Mouse (Mus musculus) liver, embryonic 15.5 days (tissue): Measurements from ENCODE around the gene Phactr1. TPM values are rescaled to one million over a fixed set of nuclear protein-coding genes. Genes with fewer than 3 reads are reported as not detected.

Source experiments
- ATAC-seq: fragments of 200-750 bp; cut with Nextera tagmentation; 2 replicates; pipeline ENCODE4 v1.8.0; 2017; ENCODE audit warnings: moderate number of reproducible peaks, mild to moderate bottlenecking, moderate library complexity; ENCODE audit not compliant: insufficient read depth
- H3K27ac ChIP-seq: fragments of 300-500 bp; sonication (generic); replicated peaks from 2 replicates; pipeline ENCODE4 v1.5.1; 2015; ENCODE audit warnings: mild to moderate bottlenecking, inconsistent platforms
- H3K27me3 ChIP-seq: fragments of 300-500 bp; sonication (generic); 2 replicates; pipeline ENCODE4 v1.6.1; 2015; ENCODE audit warnings: mild to moderate bottlenecking, inconsistent platforms
- H3K36me3 ChIP-seq: fragments of 300-500 bp; sonication (generic); replicated peaks from 2 replicates; pipeline ENCODE4 v1.6.1; 2015; ENCODE audit warnings: moderate library complexity, mild to moderate bottlenecking, inconsistent platforms
- H3K4me1 ChIP-seq: fragments of 300-500 bp; sonication (generic); replicated peaks from 2 replicates; pipeline ENCODE4 v1.6.1; 2015; ENCODE audit warnings: inconsistent platforms
- H3K4me2 ChIP-seq: fragments of 300-500 bp; sonication (generic); 2 replicates; pipeline ENCODE4 v1.6.1; 2015; ENCODE audit warnings: moderate library complexity, mild to moderate bottlenecking, inconsistent platforms
- H3K4me3 ChIP-seq: fragments of 300-500 bp; sonication (generic); replicated peaks from 2 replicates; pipeline ENCODE4 v1.5.1; 2015; ENCODE audit warnings: mild to moderate bottlenecking, inconsistent platforms
- H3K9ac ChIP-seq: fragments of 300-500 bp; sonication (generic); 2 replicates; pipeline ENCODE4 v1.6.1; 2015; ENCODE audit warnings: moderate library complexity, mild to moderate bottlenecking, inconsistent platforms
- H3K9me3 ChIP-seq: fragments of 300-500 bp; sonication (generic); replicated peaks from 2 replicates; pipeline ENCODE4 v1.6.1; 2016; ENCODE audit warnings: inconsistent platforms
- WGBS: fragments of 180-500 bp; shearing (Covaris S2); methylation state at CpG from one replicate; pipeline ENCODE4 v1.1.7; 2015; ENCODE audit warnings: mixed read lengths; ENCODE audit not compliant: insufficient replicate concordance; 5-methylcytosine and 5-hydroxymethylcytosine counted together
- polyA plus RNA-seq: library from polyadenylated mRNA; unstranded; fragments of >200 nt; fragmentation: Nextera tagmentation; extraction: Ambion mirVana; gene quantifications from 2 replicates; pipeline ENCODE4 v1.2.1, GENCODE M21; 2015

Phactr1 gene
- 0.29 and 0.82 TPM in 2 replicates for polyA plus RNA-seq

GRCm38 (mm10) chr13:42680391-42680994 lies at the start of gene Phactr1:
Phactr1 (plus strand) TSS chr13:42680623.
- Histone ChIP-seq H3K9me3 (no peaks in the 10 kb centered on the region), H3K4me2 (no peak within 1 kb of the TSS), H3K4me3 (no peak within 1 kb of the TSS), H3K9ac (no peak within 1 kb of the TSS), H3K4me1 (no peaks in the 10 kb centered on the region), H3K27me3 (no peaks in the 10 kb centered on the region), H3K27ac (no peak within 1 kb of the TSS), H3K36me3 (no peaks in the 10 kb centered on the region)
- 24% methylated on average over 11 of the region's 11 CpGs for WGBS
- ATAC-seq: no peak

- Histone ChIP-seq H3K27ac (no peak overlapping the region), H3K9ac (no peak overlapping the region), H3K36me3 (no peaks in the 10 kb centered on the region), H3K9me3 (no peaks in the 10 kb centered on the region), H3K27me3 (no peaks in the 10 kb centered on the region), H3K4me1 (no peaks in the 10 kb centered on the region), H3K4me2 (no peak overlapping the region), H3K4me3 (no peak overlapping the region)
- no peak for ATAC-seq
- WGBS: 57% methylated on average over 2 of the region's 2 CpGs
Measured at GRCm38 (mm10) chr13:42634908-42635307, 45.5 kb upstream of the Phactr1 start.

DNA sequence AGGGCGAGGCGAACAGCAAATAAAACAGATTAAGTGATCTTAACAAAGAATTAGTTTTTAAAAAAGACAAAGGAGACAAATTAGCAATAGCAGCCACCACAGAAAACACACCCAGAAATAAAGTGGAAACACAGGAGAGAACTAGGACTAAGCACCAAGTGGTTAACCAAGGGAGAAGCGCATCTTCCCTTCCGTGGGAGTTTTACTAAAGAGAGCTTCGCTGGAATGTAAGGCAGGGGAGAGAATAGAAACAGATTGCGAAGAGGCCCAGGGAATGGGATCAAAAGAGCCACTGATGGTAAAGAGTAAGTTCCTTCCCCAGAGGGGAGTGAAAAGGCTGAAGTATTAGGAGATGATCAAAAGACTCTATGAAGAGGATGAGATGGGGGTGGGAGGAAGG lies 30.2 kb upstream of the Phactr1 start:
- WGBS: 61% methylated on average over 6 of the region's 6 CpGs
- Histone ChIP-seq H3K27me3 (no peaks in the 10 kb centered on the region), H3K4me2 (no peak overlapping the region), H3K9me3 (no peaks in the 10 kb centered on the region), H3K4me3 (no peak overlapping the region), H3K9ac (no peak overlapping the region), H3K4me1 (no peaks in the 10 kb centered on the region), H3K36me3 (no peaks in the 10 kb centered on the region), H3K27ac (no peak overlapping the region)
- no peak for ATAC-seq

- Histone ChIP-seq H3K36me3 (no peaks in the 10 kb centered on the region), H3K9me3 (no peaks in the 10 kb centered on the region), H3K4me2 (no peak overlapping the region), H3K27ac (no peak overlapping the region), H3K4me3 (no peak overlapping the region), H3K27me3 (no peaks in the 10 kb centered on the region), H3K4me1 (no peaks in the 10 kb centered on the region), H3K9ac (no peak overlapping the region)
- ATAC-seq: no peak
- WGBS: 63% methylated on average over 7 of the region's 7 CpGs
Measured at GRCm38 (mm10) chr13:42656643-42657315, 23.6 kb upstream of the Phactr1 start.

DNA sequence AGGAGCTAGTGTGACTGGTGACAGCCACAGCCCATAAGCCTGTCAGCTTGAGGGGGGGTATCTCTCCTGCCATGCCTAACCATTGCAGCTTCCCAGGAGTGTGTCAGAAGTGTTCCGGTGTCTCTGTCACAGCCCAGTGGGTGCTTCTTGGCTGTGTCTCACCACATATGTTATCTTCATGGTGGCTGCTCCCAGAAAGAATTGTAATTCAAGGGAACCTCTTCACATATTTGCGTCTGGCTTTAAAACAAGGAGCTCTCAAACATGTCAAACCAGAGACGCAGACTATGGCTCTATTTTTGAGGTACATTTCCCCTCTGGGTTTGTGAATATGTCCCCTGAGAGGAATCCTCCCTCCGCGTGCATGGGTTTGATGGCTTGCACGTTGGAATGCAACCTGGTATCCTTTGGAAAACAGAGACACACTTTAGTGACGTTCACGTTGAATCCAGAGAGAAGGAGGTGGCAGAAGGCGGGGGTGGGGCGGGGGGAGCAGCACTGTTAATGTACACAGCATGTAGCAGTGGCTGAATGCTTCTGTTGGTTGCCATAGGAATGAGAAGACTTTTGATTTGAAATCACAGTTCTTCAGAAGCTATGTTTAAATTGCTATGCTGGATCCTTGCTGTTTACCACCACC lies 8.7 kb upstream of the Phactr1 start:
- Histone ChIP-seq H3K4me2 (no peak overlapping the region), H3K9ac (no peak overlapping the region), H3K27me3 (no peaks in the 10 kb centered on the region), H3K27ac (no peak overlapping the region), H3K9me3 (no peaks in the 10 kb centered on the region), H3K4me1 (no peaks in the 10 kb centered on the region), H3K36me3 (no peaks in the 10 kb centered on the region), H3K4me3 (no peak overlapping the region)
- no peak for ATAC-seq
- WGBS: 62% methylated on average over 10 of the region's 10 CpGs

GRCm38 (mm10) chr13:42681299-42681698 lies 876 bp downstream of the Phactr1 start:
- H3K4me1 ChIP-seq: no peaks in the 10 kb centered on the region
- no peak overlapping the region for H3K27ac ChIP-seq
- H3K9me3 ChIP-seq: no peaks in the 10 kb centered on the region
- H3K36me3 ChIP-seq: no peaks in the 10 kb centered on the region
- 71% methylated on average over 9 of the region's 9 CpGs for WGBS
- H3K4me2 ChIP-seq: no peak overlapping the region
- ATAC-seq: no peak
- H3K9ac ChIP-seq: no peak overlapping the region
- no peaks in the 10 kb centered on the region for H3K27me3 ChIP-seq
- no peak overlapping the region for H3K4me3 ChIP-seq

GRCm38 (mm10) chr13:42684181-42684580 lies 3.8 kb downstream of the Phactr1 start:
- Histone ChIP-seq H3K27ac (no peak overlapping the region), H3K4me2 (no peak overlapping the region), H3K36me3 (no peaks in the 10 kb centered on the region), H3K4me3 (no peak overlapping the region), H3K4me1 (no peaks in the 10 kb centered on the region), H3K27me3 (no peaks in the 10 kb centered on the region), H3K9me3 (no peaks in the 10 kb centered on the region), H3K9ac (no peak overlapping the region)
- no peak for ATAC-seq
- 73% methylated on average over 7 of the region's 7 CpGs for WGBS

- H3K9me3 ChIP-seq: no peaks in the 10 kb centered on the region
- no peak overlapping the region for H3K4me3 ChIP-seq
- H3K27me3 ChIP-seq: no peaks in the 10 kb centered on the region
- 39% methylated on average over 4 of the region's 4 CpGs for WGBS
- no peaks in the 10 kb centered on the region for H3K4me1 ChIP-seq
- no peak overlapping the region for H3K9ac ChIP-seq
- H3K36me3 ChIP-seq: no peaks in the 10 kb centered on the region
- no peak for ATAC-seq
- no peak overlapping the region for H3K4me2 ChIP-seq
- no peak overlapping the region for H3K27ac ChIP-seq
Measured at GRCm38 (mm10) chr13:42692233-42692632, 11.8 kb downstream of the Phactr1 start.

- WGBS: 51% methylated on average over 5 of the region's 5 CpGs
Measured at GRCm38 (mm10) chr13:42696641-42697040, 16.2 kb downstream of the Phactr1 start.

DNA sequence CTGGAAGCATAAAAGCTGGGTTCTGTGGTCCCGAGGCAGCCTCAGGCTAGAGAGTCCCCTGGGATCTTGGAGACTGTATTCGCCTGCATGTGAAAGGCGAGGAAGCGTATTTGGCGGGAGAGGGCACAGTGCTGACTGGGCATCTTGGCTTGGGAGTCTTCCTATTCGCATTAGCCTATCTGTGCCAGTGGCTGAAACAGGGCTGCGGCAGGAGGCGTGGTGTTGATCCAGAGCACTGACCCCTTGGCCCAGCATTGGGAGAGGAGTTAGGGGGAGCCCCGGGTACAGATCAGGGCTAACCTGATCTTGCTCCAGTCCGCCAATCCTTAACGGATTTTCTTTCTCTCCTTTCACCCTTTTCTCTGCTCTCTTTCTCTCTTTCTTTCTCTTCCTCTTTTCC lies 28.7 kb downstream of the Phactr1 start:
- ATAC-seq: no peak
- Histone ChIP-seq H3K9me3 (no peaks in the 10 kb centered on the region), H3K4me2 (no peak overlapping the region), H3K9ac (no peak overlapping the region), H3K4me3 (no peak overlapping the region), H3K27me3 (peaks cover 32% of the 10 kb centered on the region), H3K36me3 (no peaks in the 10 kb centered on the region), H3K4me1 (no peaks in the 10 kb centered on the region), H3K27ac (no peak overlapping the region)
- WGBS: 16% methylated on average over 11 of the region's 11 CpGs

More at GRCm38 (mm10) chr13:42696641-42697040, 16.2 kb downstream of the Phactr1 start:
- no peaks in the 10 kb centered on the region for H3K36me3 ChIP-seq
- no peak overlapping the region for H3K27ac ChIP-seq
- H3K4me1 ChIP-seq: no peaks in the 10 kb centered on the region
- H3K9ac ChIP-seq: no peak overlapping the region
- H3K27me3 ChIP-seq: no peaks in the 10 kb centered on the region
- H3K9me3 ChIP-seq: no peaks in the 10 kb centered on the region
- H3K4me3 ChIP-seq: no peak overlapping the region
- no peak for ATAC-seq
- H3K4me2 ChIP-seq: no peak overlapping the region

- Histone ChIP-seq H3K27ac (no peak overlapping the region), H3K4me2 (no peak overlapping the region), H3K4me3 (no peak overlapping the region), H3K36me3 (no peaks in the 10 kb centered on the region), H3K9me3 (no peaks in the 10 kb centered on the region), H3K27me3 (peaks cover 32% of the 10 kb centered on the region), H3K9ac (no peak overlapping the region), H3K4me1 (no peaks in the 10 kb centered on the region)
- no peak for ATAC-seq
- 4% methylated on average over 39 of the region's 39 CpGs for WGBS
Measured at GRCm38 (mm10) chr13:42709611-42710331, 29.3 kb downstream of the Phactr1 start.
